Mouse (Mus musculus) small intestine, adult 2 months (tissue): ENCODE results near the gene Tmem79. TPM values are rescaled to one million over a fixed set of nuclear protein-coding genes. Genes with fewer than 3 reads are reported as not detected.
"Not testable (repeated sequence)": the region's sequence is repeated elsewhere in the genome, so short reads cannot be mapped to it uniquely, and the experiment has no call there.

Experiments used
- H3K27ac ChIP-seq: fragments of 200-500 bp; 2 replicates; pipeline ENCODE4 v1.5.1; 2012; ENCODE audit warnings: low read depth, low read length, control low read depth, inconsistent platforms; ENCODE audit not compliant: insufficient read depth
- H3K27me3 ChIP-seq: fragments of 200-500 bp; 2 replicates; pipeline ENCODE4 v1.6.1; 2012; ENCODE audit warnings: mild to moderate bottlenecking, moderate library complexity, low read length, inconsistent platforms; ENCODE audit not compliant: control insufficient read depth, insufficient read depth
- H3K36me3 ChIP-seq: fragments of 200-500 bp; 2 replicates; pipeline ENCODE4 v1.6.1; 2012; ENCODE audit warnings: mild to moderate bottlenecking, low read length, control low read depth, inconsistent platforms; ENCODE audit not compliant: control insufficient read depth, insufficient read depth
- H3K4me1 ChIP-seq: fragments of 200-500 bp; 2 replicates; pipeline ENCODE4 v1.6.1; 2012; ENCODE audit warnings: low read length, inconsistent platforms, mixed read lengths; ENCODE audit not compliant: control insufficient read depth, insufficient read depth, insufficient read length
- H3K4me3 ChIP-seq: fragments of 200-500 bp; 2 replicates; pipeline ENCODE4 v1.5.1; 2012; ENCODE audit warnings: low read depth, mild to moderate bottlenecking, control low read depth, inconsistent platforms, low read length, moderate library complexity
- CTCF ChIP-seq: fragments of 200-500 bp; IDR thresholded peaks from 2 replicates; pipeline ENCODE4 v1.5.1; 2012; ENCODE audit warnings: low read depth, mild to moderate bottlenecking, control low read depth, inconsistent platforms, low read length, moderate library complexity, mixed read lengths; ENCODE audit not compliant: insufficient replicate concordance, insufficient read length; ENCODE audit errors: extremely low read depth
- POLR2A ChIP-seq: fragments of 200-500 bp; IDR thresholded peaks from 2 replicates; pipeline ENCODE4 v1.6.1; 2012; ENCODE audit warnings: low read depth, mild to moderate bottlenecking, control low read depth, inconsistent platforms, low read length, moderate library complexity
- WGBS: fragments of 180-500 bp; shearing (Covaris S2); methylation state at CpG from one replicate; pipeline ENCODE4 v1.1.7; 2018; 5-methylcytosine and 5-hydroxymethylcytosine counted together
- polyA plus RNA-seq: library from polyadenylated mRNA; depleted of rRNA; stranded (reverse); fragments of >200 nt; gene quantifications from 2 replicates; pipeline ENCODE4 v1.2.3, GENCODE M21; 2012; rRNA removed

Gene Tmem79
- 32.5 and 47.1 TPM in 2 replicates for polyA plus RNA-seq

- Histone ChIP-seq H3K27me3 (no peaks in the 10 kb centered on the region), H3K27ac (peak within 1 kb of the TSS; percentile 99), H3K36me3 (0 out of 2 replicates have a peak, but pooled peaks cover 2% of the 10 kb centered on the region), H3K4me1 (peaks cover 16% of the 10 kb centered on the region), H3K4me3 (peak within 1 kb of the TSS; percentile 82)
- under 1% methylated on average over 59 of the region's 66 CpGs for WGBS
- TF ChIP-seq CTCF: no peak
- TF ChIP-seq POLR2A: no peak; the same call in none of the 2 replicates
Observed at GRCm38 (mm10) chr3:88336058-88337013, at the start of gene Tmem79, which contains the start of gene Smg5. Gene Tmem79, minus strand, starts transcription at chr3:88336148. Gene Smg5, plus strand, starts transcription at chr3:88336260.

DNA sequence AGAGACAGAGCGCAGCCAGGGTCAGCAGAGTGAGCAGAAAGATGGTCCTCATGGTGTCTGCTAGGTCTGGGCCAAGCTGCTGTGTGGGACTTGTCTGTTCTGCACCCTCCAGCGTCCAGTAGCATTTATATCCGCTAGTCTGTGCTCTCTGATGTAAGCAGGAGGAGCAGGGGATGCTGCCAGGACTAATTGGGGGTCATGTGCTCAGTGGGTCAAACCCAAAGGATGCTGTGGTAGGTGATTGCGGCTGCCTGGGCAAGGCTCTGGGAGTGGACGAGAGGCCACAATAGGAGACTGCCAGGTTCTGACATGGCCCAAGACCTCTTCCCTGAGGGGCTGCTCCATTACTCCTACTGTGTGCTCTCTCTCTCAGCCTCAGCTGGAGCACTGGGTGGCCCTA lies 48.4 kb upstream of the Tmem79 start, which contains the start of gene Bglap:
Gene Bglap (minus strand): TSS at position 101 of the 400 bp plus-strand sequence.
- Histone ChIP-seq H3K27ac (no peak within 1 kb of the TSS), H3K36me3 (no peaks in the 10 kb centered on the region), H3K27me3 (0 out of 2 replicates have a peak, but pooled peaks cover 2% of the 10 kb centered on the region), H3K4me3 (no peak within 1 kb of the TSS), H3K4me1 (no peaks in the 10 kb centered on the region; the same call in 1 of the 2 replicates)
- no peak for TF ChIP-seq CTCF
- no peak for TF ChIP-seq POLR2A
- WGBS: 78% methylated on average over 5 of the region's 5 CpGs

DNA sequence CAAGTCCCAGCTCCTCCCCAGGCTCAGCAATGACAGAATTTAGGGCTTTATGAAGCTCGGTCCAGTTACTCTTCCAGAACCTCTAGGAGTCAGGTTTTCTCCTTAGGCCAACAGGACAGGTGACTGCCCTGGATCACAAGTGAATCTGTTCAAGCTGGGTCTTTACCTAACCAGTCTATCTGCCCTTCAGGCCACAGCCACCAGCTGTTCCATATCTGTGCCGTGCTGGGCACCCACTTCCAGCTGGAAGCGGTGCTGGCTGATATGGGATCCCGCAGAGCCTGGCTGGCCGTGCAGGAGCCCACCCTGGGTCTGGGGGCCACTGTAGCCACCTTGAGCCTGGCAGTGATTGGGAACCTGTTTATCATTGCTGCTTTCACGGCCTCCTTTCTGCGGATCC lies 46.4 kb upstream of the Tmem79 start:
- H3K27ac ChIP-seq, H3K4me1 ChIP-seq, H3K4me3 ChIP-seq, H3K27me3 ChIP-seq, H3K36me3 ChIP-seq: not testable (repeated sequence)
- 59% methylated on average over 3 of the region's 7 CpGs for WGBS

DNA sequence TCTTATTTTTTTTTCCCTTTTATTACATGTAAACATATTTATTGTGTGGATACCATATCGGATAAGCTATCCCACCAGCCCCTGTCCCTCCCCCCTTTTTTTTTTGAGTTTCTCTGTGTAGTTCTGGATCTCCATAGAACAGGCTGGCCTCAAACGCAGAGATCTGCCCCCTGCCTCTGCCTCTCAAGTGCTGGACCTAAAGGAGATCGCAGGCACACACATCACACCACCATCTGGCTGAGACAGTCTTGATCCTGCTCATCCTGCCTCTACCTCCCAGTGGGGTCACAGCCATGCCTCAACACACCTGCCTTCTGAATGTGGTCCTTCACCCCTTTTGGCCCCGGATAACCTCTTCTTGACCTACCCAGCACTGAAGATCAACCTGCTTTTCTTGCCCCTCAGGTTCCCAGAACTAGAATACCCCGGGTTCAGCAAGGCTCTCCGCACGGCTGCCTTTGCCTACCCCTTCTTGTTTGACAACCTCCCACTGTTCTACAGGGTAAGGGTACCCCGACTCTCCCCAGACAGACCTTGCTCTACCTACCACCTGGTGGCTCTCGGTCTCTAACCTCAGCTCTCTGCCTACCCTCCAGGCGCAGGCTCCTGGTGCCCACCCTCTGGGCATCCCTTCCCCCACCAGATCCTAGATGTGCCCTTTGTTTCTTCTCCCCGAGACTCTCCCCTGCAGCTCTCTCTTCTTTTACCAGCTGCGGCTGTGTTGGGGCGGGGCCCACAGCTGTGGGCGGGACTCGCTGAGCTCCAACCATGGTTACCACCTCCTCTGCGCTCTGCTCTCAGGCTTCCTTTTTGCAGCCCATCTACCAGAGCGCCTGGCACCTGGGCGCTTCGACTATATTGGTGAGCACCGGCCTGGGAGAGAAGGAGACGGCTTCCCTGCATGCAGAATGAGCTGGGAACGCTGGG lies 45.7 kb upstream of the Tmem79 start:
- not testable (repeated sequence) for H3K27ac ChIP-seq, H3K27me3 ChIP-seq, H3K36me3 ChIP-seq, H3K4me1 ChIP-seq, H3K4me3 ChIP-seq
- 14% methylated on average over 22 of the region's 22 CpGs for WGBS

- H3K27ac ChIP-seq, H3K4me3 ChIP-seq, H3K4me1 ChIP-seq, H3K36me3 ChIP-seq, H3K27me3 ChIP-seq: not testable (repeated sequence)
- 88% methylated on average over 5 of the region's 5 CpGs for WGBS
Observed at GRCm38 (mm10) chr3:88378599-88378998, 42.7 kb upstream of the Tmem79 start, which contains the start of gene Bglap2. Gene Bglap2, minus strand, starts transcription at chr3:88378699.

DNA sequence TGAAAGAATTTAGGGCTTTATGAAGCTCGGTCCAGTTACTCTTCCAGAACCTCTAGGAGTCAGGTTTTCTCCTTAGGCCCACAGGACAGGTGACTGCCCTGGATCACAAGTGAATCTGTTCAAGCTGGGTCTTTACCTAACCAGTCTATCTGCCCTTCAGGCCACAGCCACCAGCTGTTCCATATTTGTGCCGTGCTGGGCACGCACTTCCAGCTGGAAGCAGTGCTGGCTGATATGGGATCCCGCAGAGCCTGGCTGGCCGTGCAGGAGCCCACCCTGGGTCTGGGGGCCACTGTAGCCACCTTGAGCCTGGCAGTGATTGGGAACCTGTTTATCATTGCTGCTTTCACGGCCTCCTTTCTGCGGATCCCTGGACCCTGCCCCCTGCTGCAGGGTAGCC lies 40.7 kb upstream of the Tmem79 start:
- WGBS: 31% methylated on average over 6 of the region's 7 CpGs
- not testable (repeated sequence) for H3K4me1 ChIP-seq, H3K27ac ChIP-seq, H3K27me3 ChIP-seq, H3K36me3 ChIP-seq, H3K4me3 ChIP-seq

DNA sequence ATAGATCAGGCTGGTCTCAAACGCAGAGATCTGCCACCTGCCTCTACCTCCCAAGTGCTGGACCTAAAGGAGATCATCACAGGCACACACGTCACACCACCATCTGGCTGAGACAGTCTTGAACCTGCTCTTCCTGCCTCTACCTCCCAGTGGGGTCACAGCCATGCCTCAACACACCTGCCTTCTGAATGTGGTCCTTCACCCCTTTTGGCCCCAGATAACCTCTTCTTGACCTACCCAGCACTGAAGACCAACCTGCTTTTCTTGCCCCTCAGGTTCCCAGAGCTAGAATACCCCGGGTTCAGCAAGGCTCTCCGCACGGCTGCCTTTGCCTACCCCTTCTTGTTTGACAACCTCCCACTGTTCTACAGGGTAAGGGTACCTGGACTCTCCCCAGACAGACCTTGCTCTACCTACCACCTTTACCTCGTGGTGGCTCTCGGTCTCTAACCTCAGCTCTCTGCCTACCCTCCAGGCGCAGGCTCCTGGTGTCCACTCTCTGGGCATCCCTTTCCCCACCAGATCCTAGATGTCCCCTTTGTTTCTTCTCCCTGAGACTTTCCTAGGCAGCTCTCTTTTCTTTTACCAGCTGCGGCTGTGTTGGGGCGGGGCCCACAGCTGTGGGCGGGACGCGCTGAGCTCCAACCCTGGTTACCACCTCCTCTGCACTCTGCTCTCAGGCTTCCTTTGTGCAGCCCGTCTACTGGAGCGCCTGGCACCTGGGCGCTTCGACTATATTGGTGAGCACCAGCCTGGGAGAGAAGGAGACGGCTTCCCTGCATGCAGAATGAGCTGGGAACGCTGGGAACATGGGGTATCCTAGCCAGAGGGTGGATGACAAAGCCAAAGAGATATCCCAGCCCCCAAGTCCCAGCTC lies 40.0 kb upstream of the Tmem79 start:
- H3K4me1 ChIP-seq, H3K27ac ChIP-seq, H3K36me3 ChIP-seq, H3K4me3 ChIP-seq, H3K27me3 ChIP-seq: not testable (repeated sequence)
- WGBS: 11% methylated on average over 19 of the region's 19 CpGs

GRCm38 (mm10) chr3:88372643-88373042 lies 36.7 kb upstream of the Tmem79 start, which contains the start of gene Bglap3:
Gene Bglap3, minus strand, starts transcription at chr3:88372743.
- H3K27ac ChIP-seq, H3K4me3 ChIP-seq, H3K27me3 ChIP-seq, H3K4me1 ChIP-seq, H3K36me3 ChIP-seq: not testable (repeated sequence)
- WGBS: 74% methylated on average over 9 of the region's 9 CpGs

- H3K27ac ChIP-seq, H3K36me3 ChIP-seq, H3K4me3 ChIP-seq, H3K4me1 ChIP-seq, H3K27me3 ChIP-seq: not testable (repeated sequence)
- WGBS: 91% methylated on average over 7 of the region's 7 CpGs
Observed at GRCm38 (mm10) chr3:88368511-88368910, 32.6 kb upstream of the Tmem79 start.

DNA sequence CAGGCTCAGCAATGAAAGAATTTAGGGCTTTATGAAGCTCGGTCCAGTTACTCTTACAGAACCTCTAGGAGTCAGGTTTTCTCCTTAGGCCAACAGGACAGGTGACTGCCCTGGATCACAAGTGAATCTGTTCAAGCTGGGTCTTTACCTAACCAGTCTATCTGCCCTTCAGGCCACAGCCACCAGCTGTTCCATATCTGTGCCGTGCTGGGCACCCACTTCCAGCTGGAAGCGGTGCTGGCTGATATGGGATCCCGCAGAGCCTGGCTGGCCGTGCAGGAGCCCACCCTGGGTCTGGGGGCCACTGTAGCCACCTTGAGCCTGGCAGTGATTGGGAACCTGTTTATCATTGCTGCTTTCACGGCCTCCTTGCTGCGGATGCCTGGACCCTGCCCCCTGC lies 31.6 kb upstream of the Tmem79 start:
- not testable (repeated sequence) for H3K27me3 ChIP-seq, H3K4me1 ChIP-seq, H3K36me3 ChIP-seq, H3K4me3 ChIP-seq, H3K27ac ChIP-seq
- 58% methylated on average over 4 of the region's 7 CpGs for WGBS
